Mouse (Mus musculus) heart, postnatal 0 days (tissue): ENCODE data around the gene Nfs1.

Experiments
- CTCF ChIP-seq: IDR thresholded peaks from 2 replicates; pipeline ENCODE4 v1.5.1; 2016; ENCODE audit warnings: antibody characterized with exemption, control low read depth, low read depth
- EP300 ChIP-seq: IDR thresholded peaks from 2 replicates; pipeline ENCODE4 v1.6.1; 2016; ENCODE audit warnings: antibody characterized with exemption, low read depth

GRCm38 (mm10) chr2:156087391-156088110 lies 56.4 kb downstream of the Nfs1 start:
- TF ChIP-seq CTCF (no peak), EP300 (no peak)
